8 mouse cellular contexts compared by ENCODE assay signal in genomic region chr13:73936938-73937320, GRCm38 (mm10). TPM values are rescaled to one million over a fixed set of nuclear protein-coding genes. Genes with fewer than 3 reads are reported as not detected.
DNase-seq lines count a peak whose midpoint lies in the region; ATAC-seq lines count a peak whose summit lies in the region.

No protein-coding gene starts in this region.

- intact Hi-C loops in heart, postnatal 25 days (cut with DNase I): no loop called here

- no peaks in the 10 kb centered on the region for H3K27me3 ChIP-seq in heart, embryonic 15.5 days
- no peaks in the 10 kb centered on the region for H3K27me3 ChIP-seq in forebrain, embryonic 14.5 days (replicated peaks; ENCODE audit: control insufficient read depth, insufficient read depth, low read length)

- H3K79me2 ChIP-seq in macrophage (ENCODE audit: inconsistent target): no peaks in the 10 kb centered on the region

- peaks cover 16% of the 10 kb centered on the region for H3K4me1 ChIP-seq in heart, embryonic 15.5 days (replicated peaks)
- peaks cover 11% of the 10 kb centered on the region for H3K4me1 ChIP-seq in forebrain, embryonic 14.5 days (ENCODE audit: control insufficient read depth, insufficient read depth, low read length)

- H3K36me3 ChIP-seq in heart, embryonic 15.5 days: peaks cover 43% of the 10 kb centered on the region
- peaks cover 36% of the 10 kb centered on the region for H3K36me3 ChIP-seq in forebrain, embryonic 14.5 days (ENCODE audit: control insufficient read depth, insufficient read depth, low read length)
- H3K36me3 ChIP-seq in macrophage (ENCODE audit: inconsistent target): peaks cover 2% of the 10 kb centered on the region; the same call in 1 of the 2 replicates

- no peak overlapping the region for H3K27ac ChIP-seq in heart, embryonic 15.5 days
- no peak overlapping the region for H3K27ac ChIP-seq in forebrain, embryonic 14.5 days (ENCODE audit: low read depth, low read length)
- peak overlapping the region; percentile 25 for H3K27ac ChIP-seq in macrophage

- ATAC-seq in heart, embryonic 15.5 days (replicated peaks; ENCODE audit: insufficient number of reproducible peaks, insufficient read depth, low FRiP score, low read depth): peak; percentile 9; the same call in 1 of the 2 replicates
- peak; percentile 16; the same call in 1 of the 2 replicates for ATAC-seq in forebrain, embryonic 14.5 days

- DNase-seq in heart, postnatal 25 days (ENCODE audit: low spot score): no peak
- peak; percentile 31 for DNase-seq in MEL-GATA-1-ER (ENCODE audit: extremely low read depth, low read depth)
- no peak for DNase-seq in forebrain, embryonic 14.5 days (ENCODE audit: low spot score)
- no peak for DNase-seq in adrenal gland, adult 2 months
- DNase-seq in ovary, postnatal 36 days (ENCODE audit: low spot score): no peak
- DNase-seq in spleen, postnatal 4 days (ENCODE audit: low spot score in 2 of 2): no peak

- peak overlapping the region; percentile 85 for H3K4me2 ChIP-seq in heart, embryonic 15.5 days
- H3K4me2 ChIP-seq in forebrain, embryonic 14.5 days (ENCODE audit: low read length): peak overlapping the region; percentile 69

- peak overlapping the region; percentile 90 for H3K4me3 ChIP-seq in heart, embryonic 15.5 days
- peak overlapping the region; percentile 73 for H3K4me3 ChIP-seq in forebrain, embryonic 14.5 days (ENCODE audit: low read depth, low read length)
- peak overlapping the region; percentile 66 for H3K4me3 ChIP-seq in macrophage (ENCODE audit: inconsistent target)

- H3K9me3 ChIP-seq in heart, embryonic 15.5 days (replicated peaks): no peaks in the 10 kb centered on the region
- no peaks in the 10 kb centered on the region for H3K9me3 ChIP-seq in forebrain, embryonic 14.5 days (replicated peaks; ENCODE audit: control insufficient read depth, low read length)

- WGBS in heart, embryonic 15.5 days: 13% methylated on average over 5 of the region's 5 CpGs
- WGBS in forebrain, embryonic 14.5 days: 16% methylated on average over 5 of the region's 5 CpGs
- 9% methylated on average over 5 of the region's 5 CpGs for WGBS in macrophage (ENCODE audit: missing documents)

- H3K9ac ChIP-seq in heart, embryonic 15.5 days: peak overlapping the region; percentile 72
- H3K9ac ChIP-seq in forebrain, embryonic 14.5 days (ENCODE audit: low read length): peak overlapping the region; percentile 76

RNA-seq across cellular contexts. Expression of gene Trip13, which starts 0.7 kb away (rescaled TPM):
- 22.0 and 25.4 TPM in 2 replicates for polyA plus RNA-seq in heart, embryonic 15.5 days (2015; fragmentation: Nextera tagmentation; extraction: Ambion mirVana)
- total RNA-seq in heart, postnatal 25 days (2021): under 1 TPM; 0.17 to 0.39 TPM
- 19.3 and 23.2 TPM in 2 replicates for polyA plus RNA-seq in forebrain, embryonic 14.5 days (2014; fragmentation: Nextera tagmentation; extraction: Ambion mirVana)
- total RNA-seq in macrophage (2018; cell fraction: chromatin; rRNA removed): 10 to 100 TPM in 3 of 26 experiments, 1 to 10 TPM in 23; 1.2 to 20.9 (median 4.1) TPM
- total RNA-seq in macrophage (2018; cell fraction: cytosol; rRNA removed): 1 to 10 TPM; 1.5 to 8.4 (median 2.5) TPM
- 10 to 100 TPM in 2 of 26 experiments, 1 to 10 TPM in 23, under 1 TPM in 1; 0.80 to 15.1 (median 3.2) TPM for total RNA-seq in macrophage (2018; cell fraction: nucleus; rRNA removed)
- polyA plus RNA-seq in macrophage (2018): 1.2 to 7.1 TPM (median 5.6 TPM) in 3 replicates
- total RNA-seq in adrenal gland, adult 2 months (2021): 1 to 10 TPM in 1 of 2 experiments, under 1 TPM in 1; 0.69 to 2.2 TPM
- polyA plus RNA-seq in adrenal gland, adult 2 months (2012; rRNA removed): 0.12 TPM in 1 of 2 replicates, not detected in the other

RNA-seq across cellular contexts. Expression of gene Brd9, which starts 0.7 kb away (rescaled TPM):
- polyA plus RNA-seq in heart, embryonic 15.5 days (2015; fragmentation: Nextera tagmentation; extraction: Ambion mirVana): 37.0 and 37.5 TPM in 2 replicates
- total RNA-seq in heart, postnatal 25 days (2021): 10 to 100 TPM; 22.9 to 23.9 TPM
- polyA plus RNA-seq in forebrain, embryonic 14.5 days (2014; fragmentation: Nextera tagmentation; extraction: Ambion mirVana): 75.6 and 86.5 TPM in 2 replicates
- 100 to 1,000 TPM in 17 of 26 experiments, 10 to 100 TPM in 9; 71.5 to 196 (median 109) TPM for total RNA-seq in macrophage (2018; cell fraction: chromatin; rRNA removed)
- 10 to 100 TPM; 16.6 to 26.7 (median 20.5) TPM for total RNA-seq in macrophage (2018; cell fraction: cytosol; rRNA removed)
- 10 to 100 TPM; 40.6 to 90.4 (median 57.8) TPM for total RNA-seq in macrophage (2018; cell fraction: nucleus; rRNA removed)
- 17.1 to 28.6 TPM (median 23.0 TPM) in 3 replicates for polyA plus RNA-seq in macrophage (2018)
- 10 to 100 TPM; 28.7 to 29.1 TPM for total RNA-seq in adrenal gland, adult 2 months (2021)
- polyA plus RNA-seq in adrenal gland, adult 2 months (2012; rRNA removed): 16.4 and 16.8 TPM in 2 replicates

RNA-seq across cellular contexts. Expression of gene Zdhhc11, which starts 26.7 kb away (rescaled TPM):
- polyA plus RNA-seq in heart, embryonic 15.5 days (2015; fragmentation: Nextera tagmentation; extraction: Ambion mirVana): not detected in 2 replicates
- not detected for total RNA-seq in heart, postnatal 25 days (2021)
- not detected in 2 replicates for polyA plus RNA-seq in forebrain, embryonic 14.5 days (2014; fragmentation: Nextera tagmentation; extraction: Ambion mirVana)
- not detected for total RNA-seq in macrophage (2018; cell fraction: chromatin; rRNA removed)
- not detected for total RNA-seq in macrophage (2018; cell fraction: cytosol; rRNA removed)
- total RNA-seq in macrophage (2018; cell fraction: nucleus; rRNA removed): not detected
- polyA plus RNA-seq in macrophage (2018): not detected in 3 replicates
- not detected for total RNA-seq in adrenal gland, adult 2 months (2021)
- polyA plus RNA-seq in adrenal gland, adult 2 months (2012; rRNA removed): not detected in 2 replicates
